Mouse (Mus musculus): ENCODE data around the gene Akr1a1.
"Not testable (repeated sequence)": the region's sequence is repeated elsewhere in the genome, so short reads cannot be mapped to it uniquely, and the experiment has no call there.

Akr1a1 gene

DNA sequence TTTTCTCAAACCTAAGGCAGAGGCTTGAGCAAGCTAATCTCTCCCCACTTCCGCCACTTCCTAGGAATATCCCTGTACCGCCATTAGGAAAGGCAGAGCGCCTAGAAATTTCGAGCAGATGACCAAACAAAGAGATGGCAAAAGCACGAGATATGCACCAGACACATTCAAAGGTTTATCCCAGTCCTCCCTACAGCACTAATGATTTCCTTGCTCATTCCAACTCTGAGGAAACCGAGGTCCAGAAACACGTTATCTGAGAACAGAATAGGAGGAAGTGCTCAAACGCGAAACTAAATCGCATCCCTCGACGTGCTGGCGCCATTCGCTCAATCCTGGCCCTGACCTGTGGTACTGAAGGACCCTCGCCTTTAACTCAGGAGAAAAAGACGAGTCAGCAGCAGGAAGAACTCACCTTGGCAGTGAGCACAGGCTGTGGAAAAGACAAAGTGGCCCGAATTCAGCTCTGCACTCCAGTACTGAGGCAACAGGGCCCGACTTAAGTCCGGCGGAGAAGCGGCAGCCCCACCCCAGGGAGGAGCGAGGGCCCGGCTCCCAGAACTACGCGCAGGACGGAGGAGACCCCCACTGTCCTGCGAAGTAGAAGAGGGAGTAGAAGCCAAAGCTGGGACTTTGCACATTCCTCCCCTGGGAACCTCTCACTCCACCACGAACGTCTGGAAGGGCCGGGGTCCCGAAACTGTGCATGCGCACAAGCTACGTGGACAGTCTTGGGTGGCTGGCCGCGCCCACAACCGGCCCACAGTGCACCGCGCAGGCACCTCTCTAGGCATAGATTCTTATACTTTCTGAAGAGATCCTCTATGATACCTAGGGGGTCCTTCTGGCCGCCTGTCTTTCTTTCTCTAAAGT is at the start of gene Akr1a1:
Gene Akr1a1, minus strand, starts transcription at position 757 of the 873 bp plus-strand sequence.
- peak; percentile 96 for DNase-seq

DNA sequence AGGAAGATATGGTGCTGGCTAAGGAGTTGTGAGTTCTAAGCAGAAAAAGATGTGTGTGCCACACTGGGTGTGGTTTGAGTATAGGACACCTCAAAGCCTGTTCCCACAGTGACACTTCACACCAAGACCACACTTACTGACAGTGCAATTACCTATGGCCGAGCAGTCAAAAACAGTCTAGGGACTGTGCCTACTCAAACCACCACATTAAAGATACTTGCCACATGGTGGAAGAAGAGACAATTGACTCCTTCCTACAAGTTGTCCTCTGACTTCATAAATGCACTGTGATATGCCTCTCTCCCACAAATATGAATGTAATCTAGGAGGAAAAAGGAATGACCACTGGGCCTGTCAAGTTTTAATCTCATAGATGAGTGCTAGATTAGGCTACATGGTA is 49.5 kb upstream of the Akr1a1 start:
- no peak for DNase-seq

DNA sequence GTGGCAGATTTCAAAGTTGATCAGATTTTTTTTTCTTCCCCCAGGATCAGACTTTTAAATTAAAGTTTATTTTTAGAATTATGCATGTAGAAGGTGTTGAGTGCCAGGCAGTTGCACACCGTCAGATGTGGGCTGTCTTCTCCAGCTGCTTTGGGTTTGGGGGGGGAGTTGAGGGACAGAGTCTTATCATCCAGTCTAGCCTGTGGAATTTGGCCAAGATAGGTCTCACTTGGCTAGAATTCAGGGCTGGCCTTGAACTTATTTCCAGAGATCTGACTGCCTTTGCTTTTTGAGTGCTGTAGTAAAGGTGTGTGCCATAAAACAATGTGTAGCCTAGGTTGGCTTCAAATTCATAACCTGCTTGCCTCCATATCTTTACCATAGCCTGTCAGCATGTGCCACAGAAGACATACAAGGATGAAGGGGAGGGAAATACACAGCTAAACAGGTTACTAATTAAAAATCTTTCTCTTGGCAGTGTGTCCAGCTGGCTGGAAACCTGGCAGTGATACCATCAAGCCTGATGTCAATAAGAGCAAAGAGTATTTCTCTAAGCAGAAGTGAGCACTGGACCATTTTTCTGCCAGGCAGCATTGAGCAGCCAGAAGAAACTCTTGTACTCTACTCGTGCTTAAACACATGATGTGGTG is 47.3 kb upstream of the Akr1a1 start:
- DNase-seq: no peak

DNA sequence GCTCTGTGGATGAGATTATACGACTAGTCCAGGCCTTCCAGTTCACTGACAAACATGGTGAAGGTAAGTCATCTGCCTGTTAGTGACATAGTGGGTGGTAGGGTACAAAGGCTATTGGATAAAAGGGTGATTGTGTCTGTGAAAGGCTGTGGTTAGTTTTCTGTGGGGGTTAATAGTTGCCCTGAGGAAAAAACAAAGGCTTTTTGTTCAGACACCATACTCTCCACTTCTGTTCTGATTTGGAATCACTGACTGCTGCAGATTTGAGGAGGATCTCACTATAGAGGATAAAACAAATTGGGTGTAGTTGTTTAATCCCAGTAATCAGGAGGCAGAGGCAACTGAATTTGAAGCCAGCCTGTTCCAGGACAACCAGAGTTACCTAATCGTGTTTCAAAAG is 42.3 kb upstream of the Akr1a1 start:
- DNase-seq: no peak

DNA sequence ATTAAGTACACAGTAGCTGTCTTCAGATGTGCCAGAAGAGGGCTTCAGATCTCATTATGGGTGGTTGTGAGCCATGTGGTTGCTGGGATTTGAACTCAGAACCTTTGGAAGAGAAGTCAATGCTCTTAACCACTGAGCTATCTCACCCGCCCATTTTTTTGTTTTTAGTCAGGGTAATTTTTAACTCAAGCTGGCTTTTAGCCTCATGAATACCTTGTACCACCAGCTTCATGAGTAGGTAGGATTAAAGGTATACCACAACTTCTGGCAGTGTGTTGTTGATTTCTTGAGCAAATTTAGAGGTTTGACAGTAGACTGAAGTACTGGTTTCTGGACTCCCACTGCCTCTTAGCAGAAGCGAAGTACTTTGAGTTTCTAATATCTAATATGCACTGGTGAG is 40.7 kb upstream of the Akr1a1 start:
- DNase-seq: no peak

DNA sequence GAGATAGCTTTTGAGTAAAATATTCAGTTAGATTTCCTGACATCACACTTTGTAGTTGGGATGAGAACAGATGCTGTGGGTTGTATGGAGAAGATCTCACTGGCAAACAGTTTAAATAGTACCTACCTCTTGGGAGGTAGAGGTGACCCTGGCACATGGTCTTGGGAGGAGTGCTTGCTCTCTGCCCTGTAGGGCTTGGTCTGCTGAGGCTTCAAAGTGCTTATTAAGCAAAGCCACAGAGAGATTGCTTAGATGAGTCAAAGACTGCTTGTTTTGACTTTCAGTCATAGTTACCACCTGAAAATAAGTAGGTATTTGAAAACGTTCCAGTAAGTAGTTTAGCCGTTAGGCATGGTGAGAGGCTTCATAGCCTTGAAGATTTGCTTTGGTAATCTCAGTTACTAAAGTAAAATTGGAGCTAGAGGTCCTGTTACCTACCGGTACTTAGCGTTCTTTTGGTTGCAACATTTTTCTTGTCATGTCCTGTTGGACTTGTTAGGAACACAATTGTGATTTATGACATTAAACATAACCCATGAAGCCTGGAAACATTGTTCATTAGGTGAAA is 37.9 kb upstream of the Akr1a1 start:
- DNase-seq: no peak

DNA sequence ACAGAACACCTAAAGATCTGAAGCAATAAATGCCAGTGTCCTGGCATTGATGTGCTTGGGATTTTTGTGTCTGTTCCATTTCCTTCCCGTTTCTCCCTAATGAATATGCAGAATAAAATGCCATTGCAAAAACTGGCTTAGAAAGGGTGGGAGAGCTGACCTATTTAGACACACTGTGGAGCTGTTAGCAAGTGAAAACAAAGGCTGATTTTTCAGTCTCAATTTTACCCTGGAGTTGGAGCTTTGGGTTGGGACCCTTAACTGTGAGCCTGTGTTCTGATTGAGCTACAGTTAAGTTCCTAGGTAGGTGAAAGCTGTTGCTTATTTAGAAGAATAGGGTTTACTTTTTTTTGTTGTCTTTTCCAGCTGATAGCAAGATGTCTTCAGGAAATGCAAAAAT is 35.6 kb upstream of the Akr1a1 start:
- DNase-seq: no peak

DNA sequence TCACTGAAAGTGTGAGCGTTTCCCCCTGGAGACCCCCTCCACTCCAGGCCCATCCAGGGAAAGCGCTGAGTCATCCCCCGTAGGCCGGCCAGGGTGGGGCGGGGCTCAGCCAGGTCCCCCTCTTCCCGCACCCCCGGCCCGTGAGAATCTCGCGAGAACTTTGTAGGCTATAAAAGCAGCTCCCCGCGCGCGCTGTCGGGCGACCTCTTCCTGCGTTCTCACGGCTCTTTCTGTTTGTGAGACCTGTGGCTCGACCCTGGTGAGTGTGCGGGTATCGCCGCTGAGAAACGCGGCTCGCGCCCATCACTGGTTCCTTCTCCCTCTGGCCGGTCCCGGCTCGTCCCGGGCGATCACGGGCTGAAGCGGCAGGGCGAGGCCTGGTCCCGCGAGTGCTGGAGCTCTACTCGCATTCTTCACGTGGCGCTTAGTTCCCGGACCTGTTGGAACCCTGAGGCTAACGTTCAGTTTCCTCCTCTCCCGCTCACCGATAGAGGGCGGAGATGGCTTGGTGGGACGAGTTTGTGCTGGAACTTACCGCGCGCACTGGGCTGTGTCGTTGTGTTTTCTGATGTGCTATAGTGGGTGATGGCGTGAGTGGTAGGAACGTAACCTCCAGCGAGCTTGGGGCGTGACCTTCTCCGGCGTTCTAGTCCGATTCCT is 34.1 kb upstream of the Akr1a1 start, which contains the start of gene Prdx1:
Gene Prdx1, plus strand, starts transcription at position 143 of the 660 bp plus-strand sequence.
- peak; percentile 97 to 98 for DNase-seq

DNA sequence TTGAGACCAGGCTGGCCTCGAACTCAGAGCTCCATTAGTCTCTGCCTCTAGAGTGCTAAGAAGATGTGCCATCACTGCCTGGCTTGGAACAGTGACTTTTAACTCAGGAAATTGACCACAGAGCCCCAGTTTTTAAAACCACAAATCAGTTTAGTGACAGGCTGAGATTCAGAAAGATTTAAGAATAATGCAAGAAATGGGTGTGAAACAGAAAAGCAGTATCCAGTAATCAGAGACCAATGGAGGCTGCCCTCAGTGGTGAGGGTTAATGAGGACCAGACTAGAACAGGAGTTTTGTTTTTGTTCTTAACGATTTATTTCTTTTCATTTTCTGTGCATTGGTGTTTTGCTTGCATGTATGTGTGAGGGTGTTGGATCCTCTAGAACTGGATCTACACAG is 33.2 kb upstream of the Akr1a1 start:
- no peak for DNase-seq

DNA sequence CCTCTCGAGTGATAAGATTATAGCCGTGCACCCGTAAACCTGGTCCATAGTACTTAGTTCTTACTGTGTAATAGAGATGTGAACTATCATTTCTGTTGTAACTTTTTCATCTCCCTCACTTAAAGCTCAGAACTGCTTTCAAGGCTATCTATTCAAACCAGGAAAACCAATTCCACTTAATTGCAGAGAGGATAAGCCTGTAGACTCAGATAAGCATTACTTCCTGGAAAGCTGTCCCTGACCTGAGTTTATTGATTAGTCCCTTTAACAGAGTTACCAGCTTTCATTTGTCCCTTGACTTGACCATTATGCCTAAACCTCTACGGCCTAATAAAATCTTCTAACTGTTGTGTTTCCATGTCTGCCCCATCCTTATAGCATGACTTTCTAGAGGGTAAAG is 32.5 kb upstream of the Akr1a1 start:
- DNase-seq: no peak

DNA sequence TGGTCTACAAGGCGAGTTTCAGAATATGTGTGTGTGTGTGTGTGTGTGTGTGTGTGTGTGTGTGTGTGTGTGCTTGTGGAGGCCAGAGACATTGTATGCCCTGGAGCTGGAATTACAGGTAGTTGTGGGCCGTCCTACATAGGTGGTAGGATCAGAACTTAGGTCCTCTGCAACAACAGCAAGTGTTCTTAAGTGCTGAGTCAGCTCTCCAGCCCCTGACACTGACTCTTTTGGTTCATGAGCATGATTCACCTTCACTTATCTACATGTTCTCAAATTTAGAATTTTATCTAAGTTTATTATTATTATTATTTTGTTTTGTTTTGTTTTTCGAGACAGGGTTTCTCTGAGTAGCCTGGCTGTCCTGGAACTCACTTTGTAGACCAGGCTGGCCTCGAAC is 29.0 kb upstream of the Akr1a1 start:
- not testable (repeated sequence) for DNase-seq

DNA sequence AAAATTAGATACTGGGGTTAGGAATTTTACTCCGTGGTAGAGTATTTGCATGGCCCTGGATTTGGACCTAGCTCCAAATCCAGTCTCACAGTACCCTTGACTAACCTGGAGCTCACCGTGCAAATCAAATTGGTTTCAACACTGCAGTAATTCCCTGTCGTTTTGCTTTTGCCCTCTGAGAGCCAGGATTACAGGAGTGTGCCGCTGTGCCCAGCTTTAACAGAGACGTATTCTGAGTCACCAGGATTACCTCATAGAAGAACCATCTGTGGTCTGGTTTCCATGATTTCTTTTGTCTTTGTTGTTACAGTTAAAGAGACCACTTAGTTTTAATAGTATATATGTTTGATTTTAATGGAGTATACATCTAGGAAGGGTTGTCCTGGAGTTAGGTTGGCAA is 27.7 kb upstream of the Akr1a1 start:
- DNase-seq: no peak

DNA sequence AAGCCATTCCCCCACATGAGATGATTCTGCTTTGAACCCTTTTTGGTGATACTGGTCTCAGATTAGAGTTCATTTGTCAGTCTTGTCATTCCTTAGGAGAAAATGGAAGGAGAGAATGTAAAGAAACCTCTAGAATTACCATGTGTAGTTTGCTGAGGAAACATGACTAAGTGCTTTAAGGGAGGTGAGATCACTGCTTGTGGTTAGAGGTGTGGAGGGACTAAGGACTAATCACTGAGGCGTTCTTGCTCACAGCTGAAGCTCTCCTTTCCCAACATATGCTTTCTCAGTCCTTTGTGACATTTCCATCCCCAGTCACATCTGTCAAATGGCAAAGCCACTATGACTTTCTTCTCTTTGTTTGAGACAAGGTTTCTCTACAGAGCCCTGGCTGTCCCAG is 26.3 kb upstream of the Akr1a1 start:
- no peak for DNase-seq

DNA sequence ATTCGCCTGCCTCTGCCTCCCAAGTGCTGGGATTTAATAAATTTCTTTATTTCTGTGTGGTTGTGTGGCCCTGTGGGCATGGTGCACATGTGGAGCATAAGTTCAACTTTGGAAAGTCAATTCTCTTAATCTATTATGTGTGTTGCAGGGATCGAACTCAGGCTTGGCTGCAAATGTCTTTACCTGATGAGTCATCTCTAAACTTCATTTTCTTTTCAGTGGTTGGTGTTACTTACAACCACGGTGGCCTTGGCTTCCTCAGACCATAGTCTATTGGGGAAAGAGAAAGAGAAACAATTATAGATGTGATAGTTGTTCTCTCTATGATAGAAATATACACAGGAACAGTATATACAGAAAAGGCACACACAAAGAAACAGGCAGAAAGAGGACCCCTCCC is 24.5 kb upstream of the Akr1a1 start:
- no peak for DNase-seq

DNA sequence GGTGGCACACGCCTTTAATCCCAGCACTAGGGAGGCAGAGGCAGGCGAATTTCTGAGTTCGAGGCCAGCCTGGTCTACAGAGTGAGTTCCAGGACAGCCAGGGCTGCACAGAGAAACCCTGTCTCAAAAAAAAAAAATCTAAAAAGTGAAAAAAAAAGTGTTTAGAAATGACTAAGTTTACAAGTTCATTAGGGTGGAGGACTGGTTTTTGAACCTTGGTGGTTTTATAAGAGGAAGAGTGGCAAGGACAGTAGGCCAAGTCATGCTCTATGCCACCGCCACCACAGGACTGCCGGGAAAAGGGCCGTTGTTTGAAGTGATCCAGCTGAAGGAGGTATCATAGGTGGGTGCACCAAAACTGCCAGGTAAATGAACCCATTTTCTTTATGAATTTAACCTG is 23.3 kb upstream of the Akr1a1 start:
- DNase-seq: not testable (repeated sequence)

DNA sequence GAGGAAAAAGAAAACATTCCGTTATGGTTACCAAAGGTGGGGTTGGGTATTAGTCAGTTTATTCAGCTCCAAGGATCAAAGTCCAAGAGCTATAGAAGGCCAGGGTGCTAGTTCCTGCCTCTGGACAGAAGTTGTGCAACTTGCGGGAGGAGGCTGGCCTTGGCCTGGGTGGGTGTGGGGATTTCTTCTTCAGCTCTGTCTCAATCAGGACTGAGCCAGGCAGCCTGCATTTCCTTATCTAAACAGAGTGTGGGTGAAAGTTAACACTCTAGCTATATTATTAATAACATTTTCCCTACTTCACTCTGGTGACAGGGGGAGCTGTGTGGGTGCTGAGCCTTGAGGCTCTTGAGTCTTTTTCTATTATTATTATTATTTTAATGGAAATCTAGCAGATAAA is 21.3 kb upstream of the Akr1a1 start:
- DNase-seq: peak; percentile 24 to 60

DNA sequence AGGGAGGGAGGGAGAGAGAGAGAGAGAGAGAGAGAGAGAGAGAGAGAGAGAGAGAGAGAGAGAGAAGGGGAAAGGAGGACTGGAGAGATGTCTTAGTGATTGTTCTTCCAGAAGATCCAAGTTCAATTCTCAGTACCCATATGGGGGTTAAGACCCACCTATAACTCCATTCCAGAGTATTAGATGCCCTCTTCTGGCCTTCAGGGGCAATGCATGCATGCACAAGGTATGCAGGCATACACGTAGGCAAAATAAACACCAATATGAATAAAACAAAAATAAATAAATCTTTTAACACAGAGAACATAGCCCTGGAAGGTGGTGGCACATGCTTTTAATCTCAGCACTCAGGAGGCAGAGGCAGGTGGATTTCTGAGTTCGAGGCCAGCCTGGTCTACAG is 17.8 kb upstream of the Akr1a1 start:
- DNase-seq: peak; percentile 46 to 48

DNA sequence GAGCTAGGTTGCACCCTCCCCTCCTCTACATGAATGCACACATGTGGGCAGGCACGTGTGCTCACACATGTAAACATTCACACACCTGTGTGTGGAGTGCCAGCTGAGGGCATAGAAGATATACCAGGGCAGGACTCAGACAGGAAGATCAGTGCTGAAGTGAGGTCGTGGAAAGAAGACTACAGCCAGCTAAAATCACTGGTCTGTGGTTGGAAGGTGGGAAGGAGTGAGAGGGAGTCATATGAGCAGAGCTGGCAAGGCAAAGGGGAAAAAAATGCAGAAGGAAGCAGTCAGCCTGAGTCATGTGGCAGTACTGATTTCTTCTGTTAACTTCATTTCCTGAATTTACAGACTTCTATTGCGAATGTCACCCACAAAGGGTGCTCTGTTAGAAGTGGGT is 16.7 kb upstream of the Akr1a1 start:
- DNase-seq: no peak

DNA sequence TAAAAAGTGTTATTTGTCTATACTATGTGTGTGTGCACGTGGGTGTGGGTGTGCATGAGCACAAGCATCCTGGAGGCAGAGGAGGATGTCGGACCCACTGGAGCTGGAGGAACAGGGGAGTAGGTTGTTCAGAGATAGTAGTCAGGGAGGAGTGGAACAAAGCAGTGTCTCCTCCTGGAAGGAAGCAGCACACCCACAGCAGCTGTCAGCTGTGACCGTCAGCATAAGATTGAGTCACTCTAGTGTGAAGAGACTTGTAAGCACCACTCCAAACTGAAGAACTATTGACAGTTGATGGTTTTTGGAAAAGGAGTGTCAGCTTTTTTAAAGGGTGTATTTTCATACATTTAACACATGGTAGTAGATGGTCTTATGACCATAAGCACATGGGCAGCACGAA is 15.1 kb upstream of the Akr1a1 start:
- no peak for DNase-seq

DNA sequence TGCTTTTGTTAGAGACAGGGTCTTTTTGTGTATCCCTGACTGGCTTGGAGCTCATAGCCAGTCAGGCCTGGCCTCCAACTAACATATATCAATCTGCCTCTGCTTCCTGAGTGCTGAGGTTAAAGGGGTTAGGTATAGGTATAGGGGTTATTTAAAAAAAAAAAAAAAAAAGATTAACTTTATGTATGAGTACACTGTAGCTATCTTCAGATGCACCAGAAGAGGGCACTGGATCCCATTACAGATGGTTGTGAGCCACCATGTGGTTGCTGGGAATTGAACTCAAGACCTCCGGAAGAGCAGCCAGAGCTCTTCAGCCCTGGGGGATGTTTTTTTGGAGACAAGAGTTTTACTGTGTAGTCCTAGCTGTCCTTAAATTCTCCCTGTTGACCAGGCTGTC is 10.5 kb upstream of the Akr1a1 start:
- no peak for DNase-seq

DNA sequence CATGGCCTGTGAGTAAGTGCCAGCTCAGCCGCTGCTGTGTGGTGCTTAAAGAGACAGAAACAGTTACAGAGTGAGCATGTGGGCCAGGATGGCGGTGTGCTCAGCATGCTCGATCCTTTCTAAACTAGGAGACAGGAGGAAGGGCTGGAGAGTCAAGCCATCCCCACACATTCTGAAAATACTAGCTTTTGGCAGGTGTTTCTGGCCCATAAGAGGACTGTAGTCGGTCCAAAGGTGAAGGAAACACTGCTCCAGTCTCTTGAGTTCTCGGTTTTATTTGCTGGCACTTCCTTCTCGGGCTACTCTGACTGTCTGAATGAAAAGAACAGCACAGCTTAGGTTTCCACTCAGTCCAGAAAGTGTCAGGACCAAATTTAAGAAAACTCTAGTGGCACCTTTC is 9.3 kb upstream of the Akr1a1 start:
- DNase-seq: no peak

DNA sequence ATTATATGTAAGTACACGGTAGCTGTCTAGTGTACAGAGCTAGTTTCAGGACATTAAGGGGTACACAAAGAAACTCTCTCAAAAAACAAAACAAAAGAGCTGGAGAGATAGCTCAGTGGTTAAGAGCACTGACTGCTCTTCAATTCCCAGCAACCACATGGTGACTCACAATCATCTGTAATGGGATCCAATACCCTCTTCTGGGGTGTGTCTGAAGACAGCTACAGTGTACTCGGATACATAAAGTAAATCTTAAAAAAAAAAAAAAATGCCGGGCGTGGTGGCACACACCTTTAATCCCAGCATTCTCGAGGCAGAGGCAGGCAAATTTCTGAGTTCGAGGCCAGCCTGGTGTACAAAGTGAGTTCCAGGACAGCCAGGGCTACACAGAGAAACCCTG is 8.4 kb upstream of the Akr1a1 start:
- DNase-seq: not testable (repeated sequence)

DNA sequence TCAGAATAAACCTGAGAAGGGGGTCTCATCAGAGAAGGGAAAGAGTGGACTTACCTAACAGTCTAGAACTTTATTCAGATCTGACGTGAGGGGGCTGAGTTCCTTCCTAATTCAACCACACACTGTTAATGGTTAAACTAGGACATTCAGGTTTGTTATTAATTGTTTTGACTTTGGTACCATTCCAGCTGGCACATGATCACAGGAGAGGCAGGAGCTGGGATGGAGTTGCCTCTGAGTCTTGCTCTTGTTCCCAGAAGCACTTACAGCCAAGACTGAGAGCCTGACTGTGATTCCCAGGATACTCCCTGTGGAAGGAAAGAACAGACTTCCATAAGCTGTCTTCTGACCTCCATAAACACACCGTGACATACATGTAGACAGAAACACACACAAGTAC is 8.0 kb upstream of the Akr1a1 start:
- DNase-seq: peak; percentile 36 to 59

DNA sequence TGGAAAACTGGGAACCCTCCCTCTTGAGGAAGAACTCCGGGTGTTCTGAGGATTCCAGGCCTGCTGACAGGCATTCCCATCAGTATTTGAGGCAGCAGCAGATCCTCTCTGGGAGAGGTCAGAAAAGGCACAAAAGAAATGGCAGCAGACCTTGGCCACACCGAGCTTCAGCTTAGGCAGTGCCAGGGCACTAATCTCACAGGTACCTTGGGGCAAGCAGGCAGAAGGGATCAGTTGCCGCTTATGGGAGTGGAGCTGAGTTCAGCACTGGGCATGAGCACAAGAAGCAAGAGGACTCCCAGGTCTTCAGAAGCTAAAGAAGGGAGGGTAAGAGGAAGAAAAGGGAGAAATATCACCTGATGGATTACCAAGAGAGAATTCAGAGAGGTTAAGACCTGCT is 6.5 kb upstream of the Akr1a1 start:
- DNase-seq: no peak
